Mouse (Mus musculus) embryonic fibroblast, embryonic 13.5 days (primary cell): ENCODE measurements around the gene Adgrf2. TPM values are rescaled to one million over a fixed set of nuclear protein-coding genes. Genes with fewer than 3 reads are reported as not detected.
A peak's percentile ranks its signal among the peaks of the same experiment; 100 is the strongest.

ENCODE experiments used
- H3K27ac ChIP-seq: 2 replicates; pipeline ENCODE4 v1.5.1; 2012; ENCODE audit warnings: low read length, control low read depth, inconsistent platforms; ENCODE audit not compliant: insufficient read depth
- H3K4me1 ChIP-seq: 2 replicates; pipeline ENCODE4 v1.6.1; 2011; ENCODE audit warnings: low read length; ENCODE audit not compliant: control insufficient read depth, insufficient read depth
- H3K4me3 ChIP-seq: 2 replicates; pipeline ENCODE4 v1.5.1; 2011; ENCODE audit warnings: mild to moderate bottlenecking, control low read depth, low read length; ENCODE audit not compliant: insufficient read depth
- CTCF ChIP-seq: IDR thresholded peaks from 2 replicates; pipeline ENCODE4 v1.5.1; 2011; ENCODE audit warnings: mild to moderate bottlenecking, control low read depth, low read length, moderate library complexity, borderline replicate concordance; ENCODE audit not compliant: insufficient read depth
- POLR2A ChIP-seq: IDR thresholded peaks from 2 replicates; pipeline ENCODE4 v1.6.1; 2011; ENCODE audit warnings: low read depth, mild to moderate bottlenecking, control low read depth, low read length, moderate library complexity
- polyA plus RNA-seq: library from polyadenylated mRNA; stranded (reverse); fragments of >200 nt; gene quantifications from 2 replicates; pipeline ENCODE4 v1.2.4, GENCODE M21; 2011; ENCODE audit warnings: low read depth; ENCODE audit not compliant: missing spikeins, insufficient read length

Adgrf2 gene
- polyA plus RNA-seq, result not detected in 2 replicates

DNA sequence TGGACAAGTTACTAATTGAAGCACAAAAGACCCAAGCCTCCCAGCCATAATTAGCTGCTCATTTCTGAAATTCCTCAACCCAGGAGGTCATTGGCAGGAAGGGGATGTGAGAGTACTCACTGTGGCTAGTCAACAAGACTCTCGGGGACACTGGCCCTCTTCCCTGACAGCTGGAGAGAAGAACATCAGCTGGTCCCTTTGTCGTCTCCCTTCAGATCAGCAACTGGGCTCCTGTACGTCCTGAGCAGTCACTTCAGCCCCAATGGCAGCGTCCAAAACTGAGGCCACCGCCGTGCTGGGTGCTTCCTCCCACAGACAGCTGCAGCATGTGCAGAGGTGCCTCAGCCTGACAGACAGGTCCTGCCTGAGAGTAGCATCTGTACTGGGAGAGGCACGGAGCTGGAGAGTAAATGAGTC is at the start of gene Adgrf2:
Gene Adgrf2 (minus strand): TSS at position 379 of the 417 bp plus-strand sequence.
- H3K4me3 ChIP-seq, result no peak within 1 kb of the TSS
- H3K27ac ChIP-seq, result no peak within 1 kb of the TSS
- TF ChIP-seq CTCF (no peak), POLR2A (no peak)
- H3K4me1 ChIP-seq, result no peaks in the 10 kb centered on the region

GRCm38 (mm10) chr17:42790787-42791186 is 48.8 kb upstream of the Adgrf2 start:
- TF ChIP-seq CTCF, result no peak
- no peak for TF ChIP-seq POLR2A
- H3K4me1 ChIP-seq, result no peaks in the 10 kb centered on the region
- no peak overlapping the region for H3K4me3 ChIP-seq
- no peak overlapping the region for H3K27ac ChIP-seq

DNA sequence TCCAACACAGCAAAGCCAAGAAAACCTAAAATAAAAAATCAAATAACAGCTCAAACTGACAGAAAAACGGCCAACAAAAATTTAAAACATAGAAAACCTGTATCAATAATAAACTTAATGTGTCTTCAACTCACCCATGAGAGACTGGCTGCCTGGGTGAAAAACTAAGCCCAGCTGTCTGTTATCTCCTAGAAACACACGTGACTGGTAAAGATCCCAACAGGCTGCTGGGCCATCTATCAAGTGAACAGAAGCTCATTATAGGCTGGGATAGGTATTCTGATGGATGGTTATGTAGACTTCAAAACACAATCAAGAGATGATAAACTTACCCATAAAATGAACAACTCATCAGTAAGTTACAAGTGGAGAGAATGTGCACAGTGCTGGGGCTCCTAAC is 47.7 kb upstream of the Adgrf2 start:
- TF ChIP-seq CTCF (no peak), POLR2A (no peak)
- H3K4me3 ChIP-seq, result no peak overlapping the region
- no peak overlapping the region for H3K27ac ChIP-seq
- H3K4me1 ChIP-seq, result no peaks in the 10 kb centered on the region

GRCm38 (mm10) chr17:42788686-42789453 is 46.9 kb upstream of the Adgrf2 start:
- Histone ChIP-seq H3K4me3 (no peak overlapping the region), H3K27ac (no peak overlapping the region), H3K4me1 (no peaks in the 10 kb centered on the region)
- TF ChIP-seq CTCF (no peak), POLR2A (no peak)

- H3K27ac ChIP-seq, result no peak overlapping the region
- TF ChIP-seq CTCF (peak; percentile 44; the same call in 1 of the 2 replicates), POLR2A (no peak)
- no peaks in the 10 kb centered on the region for H3K4me1 ChIP-seq
- no peak overlapping the region for H3K4me3 ChIP-seq
These were observed 40.3 kb upstream of the Adgrf2 start for GRCm38 (mm10) chr17:42782156-42782757.

DNA sequence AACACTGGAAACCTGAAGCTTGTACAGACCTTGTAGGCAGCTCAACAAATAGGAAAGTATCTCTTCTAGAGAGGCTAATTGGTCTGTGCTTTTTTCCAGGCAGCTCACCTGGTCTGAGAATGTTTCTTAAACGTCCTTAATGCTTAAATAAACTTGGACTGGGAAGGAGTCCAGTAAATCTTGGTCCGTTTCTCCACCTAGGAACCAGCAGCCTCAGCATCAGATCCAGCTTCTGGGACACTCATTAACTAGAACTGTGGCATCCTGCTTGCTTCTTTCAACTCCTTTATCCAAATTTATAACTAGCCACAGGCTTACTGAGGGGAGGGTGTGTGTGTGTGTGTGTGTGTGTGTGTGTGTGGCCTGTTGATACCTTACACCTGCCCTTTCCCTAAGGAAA is 11.8 kb upstream of the Adgrf2 start:
- H3K27ac ChIP-seq, result no peak overlapping the region
- TF ChIP-seq POLR2A (no peak), CTCF (no peak)
- no peaks in the 10 kb centered on the region for H3K4me1 ChIP-seq
- H3K4me3 ChIP-seq, result no peak overlapping the region

DNA sequence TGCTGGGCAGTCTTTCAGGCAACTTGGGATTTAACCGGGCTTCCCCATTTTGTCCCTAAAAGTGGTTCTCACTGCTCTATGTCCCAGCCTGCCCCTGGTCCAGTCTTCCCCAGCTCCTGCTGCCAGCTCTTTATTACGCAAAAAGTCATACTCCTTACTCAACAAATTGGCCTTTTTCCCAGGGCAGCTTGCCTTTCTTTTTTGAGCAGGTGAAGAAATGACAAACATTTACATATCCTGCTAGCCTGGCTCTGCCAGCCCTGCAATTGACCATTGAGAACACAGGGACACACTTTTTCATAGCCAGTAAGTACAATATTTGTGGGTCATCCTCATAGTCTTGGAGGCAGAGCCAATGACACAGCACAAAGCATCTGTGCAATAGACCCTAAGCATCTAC is 10.2 kb upstream of the Adgrf2 start:
- H3K4me3 ChIP-seq, result no peak overlapping the region
- TF ChIP-seq POLR2A (no peak), CTCF (no peak)
- H3K4me1 ChIP-seq, result no peaks in the 10 kb centered on the region
- H3K27ac ChIP-seq, result no peak overlapping the region

- Histone ChIP-seq H3K4me3 (no peak overlapping the region), H3K27ac (no peak overlapping the region), H3K4me1 (no peaks in the 10 kb centered on the region)
- TF ChIP-seq POLR2A (no peak), CTCF (no peak)
These were observed 3.9 kb upstream of the Adgrf2 start for GRCm38 (mm10) chr17:42745657-42746420.

- H3K4me1 ChIP-seq, result no peaks in the 10 kb centered on the region
These were observed 844 bp upstream of the Adgrf2 start for GRCm38 (mm10) chr17:42742823-42743222.

DNA sequence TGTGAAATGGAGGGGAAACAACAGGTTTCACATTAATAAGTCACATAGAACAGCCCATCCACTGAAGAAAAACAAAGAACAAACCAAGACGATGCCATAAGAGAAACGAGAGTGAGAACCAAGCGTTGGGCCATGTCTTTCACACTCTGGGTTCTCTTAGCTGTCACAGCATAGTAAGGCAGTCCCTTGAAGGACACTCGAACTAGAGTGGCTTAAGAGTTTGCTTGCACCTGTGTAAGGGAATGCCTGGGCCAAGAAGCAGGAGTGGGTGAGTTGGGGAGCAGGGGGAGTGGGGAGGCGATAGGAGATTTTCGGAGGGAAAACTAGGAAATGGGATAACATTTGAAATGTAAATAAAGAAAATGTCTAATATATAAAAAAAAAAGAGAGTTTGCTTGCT is 3.2 kb downstream of the Adgrf2 start:
- no peak overlapping the region for H3K27ac ChIP-seq
- no peak for TF ChIP-seq POLR2A

More at GRCm38 (mm10) chr17:42742823-42743222, 844 bp upstream of the Adgrf2 start:
- H3K4me3 ChIP-seq, result no peak overlapping the region
- H3K27ac ChIP-seq, result no peak overlapping the region
- TF ChIP-seq CTCF, result no peak
- TF ChIP-seq POLR2A, result no peak

More for the DNA sequence above, 3.2 kb downstream of the Adgrf2 start:
- Histone ChIP-seq H3K4me1 (no peaks in the 10 kb centered on the region), H3K4me3 (no peak overlapping the region)
